Mouse (Mus musculus) testis, adult 2 months (tissue): ENCODE measurements around the gene Abhd17a.

Experiments
- CTCF ChIP-seq: fragments of 200-500 bp; IDR thresholded peaks from 2 replicates; pipeline ENCODE4 v1.5.1; 2012; ENCODE audit warnings: low read depth, mild to moderate bottlenecking, inconsistent platforms, low read length, moderate library complexity; ENCODE audit not compliant: control insufficient read depth, insufficient read depth, insufficient replicate concordance
- POLR2A ChIP-seq: fragments of 200-500 bp; IDR thresholded peaks from 2 replicates; pipeline ENCODE4 v1.6.1; 2012; ENCODE audit warnings: low read depth, mild to moderate bottlenecking, inconsistent platforms, low read length, moderate library complexity; ENCODE audit not compliant: control insufficient read depth

DNA sequence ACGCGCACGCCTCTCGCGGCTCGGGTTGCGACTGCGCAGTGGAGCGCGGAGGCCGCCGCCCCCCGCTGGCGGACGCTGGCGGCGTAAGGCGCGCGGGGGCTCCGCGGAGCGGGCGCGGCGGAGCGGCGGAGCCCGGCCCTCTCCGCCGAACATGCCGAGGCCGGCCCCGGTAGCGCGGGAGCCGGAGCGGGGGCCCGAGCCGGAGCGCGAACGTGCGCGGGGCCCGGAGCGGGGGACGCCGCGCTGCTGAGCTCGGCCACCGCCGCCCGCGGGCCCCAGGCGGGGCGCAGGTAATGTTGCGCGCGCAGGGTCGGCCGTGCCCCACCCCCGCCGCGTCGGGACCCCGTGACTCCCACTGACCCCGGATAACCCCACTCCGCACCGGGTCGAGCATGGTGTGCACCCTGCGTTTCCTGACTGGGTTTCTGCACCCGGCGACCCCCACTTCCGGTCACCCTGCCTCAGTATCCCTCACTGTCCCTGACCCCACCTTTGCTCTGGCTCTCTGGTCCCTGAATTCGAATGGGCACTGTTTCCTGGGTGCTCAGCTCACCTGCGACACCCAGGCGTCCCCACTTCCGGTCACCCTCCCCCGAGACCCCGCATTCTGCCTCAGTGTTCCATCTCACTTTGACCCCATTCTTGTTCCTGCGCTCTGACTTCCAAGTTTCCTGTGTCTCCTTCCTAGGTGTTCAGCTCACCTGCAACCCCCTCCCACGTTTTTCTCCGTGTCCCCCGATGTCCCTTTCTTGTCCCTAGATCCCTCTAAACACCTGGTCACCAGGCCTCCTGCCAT, 32.7 kb upstream of the Abhd17a start, which contains the start of gene Csnk1g2:
- no peak; the same call in 1 of the 2 replicates for TF ChIP-seq CTCF
- peak; percentile 75; the same call in 1 of the 2 replicates for TF ChIP-seq POLR2A
